Mouse (Mus musculus) layer of hippocampus, adult 11-12 months (tissue): Measurements from ENCODE around the gene Olfr701.

Experiments
- DNase-seq: peaks from one replicate; pipeline ENCODE4 v3.0.0; 2022; ENCODE audit warnings: low spot score

The Olfr701 gene

GRCm38 (mm10) chr7:106813829-106814228 lies at the start of gene Olfr701:
Gene Olfr701, plus strand, starts transcription at chr7:106814129.
- DNase-seq, result no peak

DNA sequence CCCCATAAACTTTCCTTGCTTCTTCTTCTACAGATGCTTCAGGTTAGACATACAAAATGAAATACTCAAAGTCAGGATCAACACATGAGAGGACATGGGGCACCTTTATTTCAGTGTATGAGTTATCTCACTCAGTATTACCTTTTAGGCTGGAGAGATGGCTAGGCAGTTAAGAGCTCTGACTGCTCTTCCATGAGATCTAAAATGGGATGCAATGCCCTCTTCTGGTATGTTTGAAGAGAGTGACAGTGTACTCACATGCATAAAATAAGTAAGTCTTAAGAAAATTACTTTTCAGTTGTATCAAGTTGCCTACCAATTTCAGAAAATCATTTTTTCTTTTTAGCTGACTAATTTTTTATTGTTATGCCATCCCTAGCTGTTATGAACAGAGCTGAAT lies 25.6 kb upstream of the Olfr701 start:
- DNase-seq, result no peak

DNA sequence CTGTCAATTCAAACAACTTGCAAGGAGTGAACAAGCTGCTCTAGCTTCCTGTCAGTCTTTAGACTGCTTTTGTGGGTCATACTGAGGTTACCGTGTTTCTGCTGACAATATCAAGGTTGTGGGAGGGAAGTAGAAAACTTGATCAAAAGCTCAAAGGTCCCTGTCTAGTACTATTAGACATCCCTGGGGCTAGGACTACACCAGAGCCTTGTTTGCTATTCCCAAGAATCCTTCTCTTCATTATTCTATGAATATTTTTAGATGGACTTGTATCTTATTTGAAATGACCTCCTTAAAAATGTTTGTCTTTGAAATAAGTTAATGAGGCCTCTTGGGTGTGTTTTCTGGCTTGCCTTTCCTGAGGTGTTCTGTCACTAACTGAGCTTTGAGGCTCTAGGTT lies 20.8 kb upstream of the Olfr701 start, which contains the start of gene Olfr699:
TSS of gene Olfr699 (minus strand) at position 101 of the 400 bp plus-strand sequence.
- DNase-seq, result no peak

DNA sequence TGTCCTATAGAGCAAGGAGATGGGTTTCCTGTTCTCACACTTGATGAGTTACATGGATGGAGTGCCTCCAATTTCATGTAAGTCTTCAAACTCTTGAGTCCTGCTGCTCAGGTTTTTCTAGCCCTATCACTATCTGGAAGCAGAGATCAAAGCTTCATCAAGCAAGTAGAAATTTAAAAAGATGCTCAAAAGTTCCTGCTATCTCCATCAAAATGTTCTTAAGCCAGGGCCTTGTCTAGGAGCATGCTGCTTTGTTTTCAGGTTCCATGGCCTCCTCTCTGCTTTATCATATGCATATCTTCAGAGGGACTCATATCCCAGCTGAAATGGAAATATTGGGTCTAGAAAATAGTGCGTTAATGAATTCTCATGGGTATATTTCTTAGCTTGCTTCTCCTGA lies 5.2 kb upstream of the Olfr701 start, which contains the start of gene Olfr700:
TSS of gene Olfr700 (minus strand) at position 101 of the 400 bp plus-strand sequence.
- DNase-seq, result no peak

- peak; percentile 3 for DNase-seq
Observed at GRCm38 (mm10) chr7:106815775-106816174, 1.8 kb downstream of the Olfr701 start.

GRCm38 (mm10) chr7:106818414-106818813 lies 4.5 kb downstream of the Olfr701 start:
- no peak for DNase-seq

DNA sequence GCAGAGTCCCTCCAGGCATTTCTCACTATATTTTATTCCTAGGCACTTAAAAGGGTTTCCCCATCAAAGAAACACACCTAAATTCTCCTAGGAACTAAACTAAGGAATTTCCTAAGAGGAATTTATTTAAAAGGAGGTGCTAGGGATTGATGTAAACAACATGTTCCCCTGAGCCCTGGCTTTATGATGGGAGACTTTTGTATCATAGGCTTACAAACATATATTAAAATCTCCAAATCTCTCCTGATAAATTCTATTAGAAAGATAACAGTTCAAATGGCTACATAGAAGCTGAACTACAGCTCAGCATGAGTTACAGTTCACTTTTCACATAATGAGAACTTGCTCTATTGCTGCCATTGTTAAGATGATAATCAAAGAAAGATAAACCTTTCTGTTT lies 19.9 kb downstream of the Olfr701 start, which contains the start of gene Olfr702:
TSS of gene Olfr702 (minus strand) at position 101 of the 400 bp plus-strand sequence.
- no peak for DNase-seq

DNA sequence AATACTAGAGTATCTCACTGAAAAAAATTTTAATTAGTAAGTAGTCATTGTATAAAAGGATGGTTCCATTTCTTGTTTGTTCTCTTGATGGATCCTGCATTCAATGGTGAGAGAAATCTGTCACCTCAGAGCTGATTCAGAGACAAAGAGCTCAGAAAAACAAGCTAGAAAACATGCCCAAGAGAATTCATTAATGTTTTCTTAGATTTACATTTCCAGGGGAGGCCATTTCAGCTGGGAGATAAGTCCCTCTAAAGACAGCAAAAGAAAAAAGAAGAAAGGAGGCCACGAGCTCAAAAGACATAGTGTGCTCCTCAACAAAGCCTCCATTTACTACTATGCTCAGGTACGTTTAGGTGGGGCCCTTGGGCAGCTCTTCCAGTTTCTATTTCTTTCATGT lies 29.1 kb downstream of the Olfr701 start, which contains the start of gene Olfr703:
TSS of gene Olfr703 (plus strand) at position 301 of the 400 bp plus-strand sequence.
- DNase-seq, result no peak

GRCm38 (mm10) chr7:106862885-106863284 lies 49.0 kb downstream of the Olfr701 start, which contains the start of gene Olfr704:
Gene Olfr704, plus strand, starts transcription at chr7:106863185.
- no peak for DNase-seq
